9 mouse cellular contexts compared by ENCODE assay signal in the genomic region with DNA sequence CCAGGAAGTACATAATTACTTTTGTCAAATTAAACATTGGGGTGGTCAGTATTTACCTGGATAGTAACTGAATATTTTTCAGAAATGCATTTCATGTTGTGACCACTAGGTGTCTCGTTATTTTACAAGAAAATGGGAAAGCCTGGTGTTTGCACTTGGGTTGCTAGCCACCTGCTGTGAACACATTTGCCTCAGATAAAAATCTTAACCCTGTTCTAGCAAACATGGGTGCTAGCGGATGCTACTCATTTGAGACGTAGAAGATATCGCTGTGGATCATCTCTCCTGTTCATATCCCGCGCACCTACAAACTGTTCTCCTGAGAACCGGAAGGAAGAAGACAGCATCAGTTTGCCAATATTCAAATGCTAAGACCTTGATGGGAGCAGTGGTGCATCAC. TPM values are rescaled to one million over a fixed set of nuclear protein-coding genes. Genes with fewer than 3 reads are reported as not detected.
DNase-seq lines count a peak whose midpoint lies in the region; ATAC-seq and TF ChIP-seq lines count a peak whose summit lies in the region.
"Had no signal": no experiment of that assay in that cellular context is flagged by ENCODE, and none has a peak within 500 bp of the region (broad histone marks: within the 10 kb centered on the region; RNA-seq: fewer than 3 reads in every experiment).

No protein-coding gene starts in this region.

- H3K27ac ChIP-seq in liver, embryonic 13.5 days: 0 out of 2 replicates have a peak overlapping the region, but pooled peaks have one; percentile 14
- no peak overlapping the region for H3K27ac ChIP-seq in cortical plate, adult 2 months (ENCODE audit: insufficient read depth, low read length)
- H3K27ac ChIP-seq: midbrain, embryonic 12.5 days had no signal

- WGBS in liver, embryonic 13.5 days (ENCODE audit: insufficient replicate concordance): 30% methylated on average over 7 of the region's 7 CpGs

- DNase-seq in liver, embryonic 13.5 days: no peak
- DNase-seq in liver: no peak
- peak; percentile 45 for DNase-seq in T-cell, adult 2 months (ENCODE audit: low spot score)
- no peak for DNase-seq in gastrocnemius, postnatal 4 days (ENCODE audit: low spot score in 2 of 2)
- DNase-seq in adrenal gland, adult 2 months: no peak

- H3K9me3 ChIP-seq in liver, embryonic 13.5 days (replicated peaks): no peaks in the 10 kb centered on the region
- H3K9me3 ChIP-seq: midbrain, embryonic 12.5 days had no signal

- H3K4me2 ChIP-seq in liver, embryonic 13.5 days: no peak overlapping the region
- H3K4me2 ChIP-seq: midbrain, embryonic 12.5 days had no signal

- ATAC-seq in liver, embryonic 13.5 days (ENCODE audit: low read depth): peak; percentile 7; the same call in 1 of the 2 replicates
- ATAC-seq in monocyte, adult 5-6 weeks (replicated peaks; ENCODE audit: insufficient number of reproducible peaks, low FRiP score, low TSS enrichment, poor library complexity, severe bottlenecking): peak; percentile 55; the same call in 1 of the 2 replicates

- H3K9ac ChIP-seq in liver, embryonic 13.5 days: no peak overlapping the region
- H3K9ac ChIP-seq: midbrain, embryonic 12.5 days had no signal

- H3K27me3 ChIP-seq in liver, embryonic 13.5 days: no peaks in the 10 kb centered on the region
- H3K27me3 ChIP-seq: midbrain, embryonic 12.5 days had no signal

- no peak overlapping the region for H3K4me3 ChIP-seq in liver, embryonic 13.5 days (replicated peaks)
- H3K4me3 ChIP-seq in cortical plate, adult 2 months (ENCODE audit: insufficient read depth, low read length): no peak overlapping the region
- H3K4me3 ChIP-seq: erythroblast, embryonic 14.5 days; midbrain, embryonic 12.5 days had no signal

- no peaks in the 10 kb centered on the region for H3K36me3 ChIP-seq in liver, embryonic 13.5 days
- H3K36me3 ChIP-seq: midbrain, embryonic 12.5 days had no signal

- TF ChIP-seq POLR2A in cortical plate, adult 2 months (IDR thresholded peaks at IDR 0.05; ENCODE audit: extremely low read depth, insufficient read depth, low read length): no peak

- peak; percentile 46 for TF ChIP-seq CTCF in cortical plate, adult 2 months (IDR thresholded peaks at IDR 0.05; ENCODE audit: extremely low read depth, insufficient read depth, low read length)

- peaks cover 14% of the 10 kb centered on the region for H3K4me1 ChIP-seq in liver, embryonic 13.5 days (replicated peaks)
- no peaks in the 10 kb centered on the region; the same call in 1 of the 2 replicates for H3K4me1 ChIP-seq in cortical plate, adult 2 months (ENCODE audit: control insufficient read depth, insufficient read depth, low read length)

RNA-seq across cellular contexts. Expression of a gene that starts 31.5 kb away (rescaled TPM):
- polyA plus RNA-seq in liver, embryonic 13.5 days (2015; fragmentation: Nextera tagmentation; extraction: Ambion mirVana): 24.1 and 27.0 TPM in 2 replicates
- 41.8 and 41.9 TPM in 2 replicates for polyA plus RNA-seq in cortical plate, adult 2 months (2012; rRNA removed)
- total RNA-seq in monocyte, adult 5-6 weeks (2017): 221 to 285 TPM (median 274 TPM) in 3 replicates
- total RNA-seq in gastrocnemius, postnatal 4 days (2021): 10 to 100 TPM; 10.9 to 13.1 TPM
- total RNA-seq in adrenal gland, adult 2 months (2021): 10 to 100 TPM; 16.8 to 17.3 TPM
- polyA plus RNA-seq in adrenal gland, adult 2 months (2012; rRNA removed): 2.6 and 2.7 TPM in 2 replicates

RNA-seq across cellular contexts. Expression of a gene that starts 42.1 kb away (rescaled TPM):
- 254 and 265 TPM in 2 replicates for polyA plus RNA-seq in liver, embryonic 13.5 days (2015; fragmentation: Nextera tagmentation; extraction: Ambion mirVana)
- 221 and 230 TPM in 2 replicates for polyA plus RNA-seq in cortical plate, adult 2 months (2012; rRNA removed)
- total RNA-seq in monocyte, adult 5-6 weeks (2017): 169 to 356 TPM (median 307 TPM) in 3 replicates
- total RNA-seq in gastrocnemius, postnatal 4 days (2021): 100 to 1,000 TPM; 145 to 155 TPM
- total RNA-seq in adrenal gland, adult 2 months (2021): 100 to 1,000 TPM; 230 to 291 TPM
- 60.7 and 74.6 TPM in 2 replicates for polyA plus RNA-seq in adrenal gland, adult 2 months (2012; rRNA removed)

Comparison
In these comparisons a context has a peak if more than half of its experiments do, and no peak if none do; other contexts are left out.
1. RNA of a gene that starts 31.5 kb away (total RNA-seq): 221 to 285 TPM in monocyte, adult 5-6 weeks; 16.8 to 17.3 TPM in adrenal gland, adult 2 months and 10.9 to 13.1 TPM in gastrocnemius, postnatal 4 days; every median in the first group is over 10 times any median in the second.